16 mouse cellular contexts compared by ENCODE assay signal in genomic region chr19:21260280-21260679, GRCm38 (mm10).
"Had no signal": no experiment of that assay in that cellular context is flagged by ENCODE, and none has a peak within 500 bp of the region (broad histone marks: within the 10 kb centered on the region; RNA-seq: fewer than 3 reads in every experiment).

No protein-coding gene starts in this region.

- H3K27me3 ChIP-seq: intestine, embryonic 15.5 days; limb, embryonic 13.5 days; liver, embryonic 15.5 days; megakaryocyte, embryonic 14.5 days; midbrain, embryonic 15.5 days; neural tube, embryonic 13.5 days had no signal

- ATAC-seq: lung, postnatal 0 days; midbrain, embryonic 15.5 days had no signal

- DNase-seq: kidney, adult 8-10 months; kidney, postnatal 36 days; layer of hippocampus, adult 9-11 months; layer of hippocampus, postnatal 36 days; lung, adult 2 months; lung, postnatal 36 days; right cerebral cortex, adult 18-20 months; thymus, adult 2 months; thymus, postnatal 25 days had no signal

- H3K36me3 ChIP-seq: intestine, embryonic 15.5 days; limb, embryonic 13.5 days; liver, embryonic 15.5 days; midbrain, embryonic 15.5 days; neural tube, embryonic 13.5 days had no signal
